Mouse (Mus musculus) stomach, embryonic 14.5 days (tissue): Measurements from ENCODE around the gene Optn. TPM values are rescaled to one million over a fixed set of nuclear protein-coding genes. Genes with fewer than 3 reads are reported as not detected.

Experiments used
- ATAC-seq: fragments of 200-750 bp; cut with Nextera tagmentation; 2 replicates; pipeline ENCODE4 v1.8.0; 2017; ENCODE audit warnings: low read depth, moderate TSS enrichment; ENCODE audit not compliant: insufficient number of reproducible peaks, insufficient read depth, low FRiP score
- H3K27ac ChIP-seq: fragments of 300-500 bp; sonication (generic); 2 replicates; pipeline ENCODE4 v1.5.1; 2014; ENCODE audit warnings: mild to moderate bottlenecking, low read length, moderate library complexity, mixed read lengths
- H3K27me3 ChIP-seq: fragments of 300-500 bp; sonication (generic); 2 replicates; pipeline ENCODE4 v1.6.1; 2014; ENCODE audit warnings: low read length, control low read depth, mixed read lengths; ENCODE audit not compliant: control insufficient read depth, insufficient read depth
- H3K36me3 ChIP-seq: fragments of 300-500 bp; sonication (generic); 2 replicates; pipeline ENCODE4 v1.6.1; 2014; ENCODE audit warnings: mild to moderate bottlenecking, control low read depth, low read length, moderate library complexity, mixed read lengths; ENCODE audit not compliant: control insufficient read depth, insufficient read depth
- H3K4me1 ChIP-seq: fragments of 300-500 bp; sonication (generic); 2 replicates; pipeline ENCODE4 v1.6.1; 2014; ENCODE audit warnings: low read length, control low read depth, mixed read lengths; ENCODE audit not compliant: control insufficient read depth, insufficient read depth
- H3K4me2 ChIP-seq: fragments of 300-500 bp; sonication (generic); replicated peaks from 2 replicates; pipeline ENCODE4 v1.6.1; 2014; ENCODE audit warnings: low read depth, low read length, control low read depth
- H3K4me3 ChIP-seq: fragments of 300-500 bp; sonication (generic); 2 replicates; pipeline ENCODE4 v1.5.1; 2014; ENCODE audit warnings: low read depth, low read length, control low read depth
- H3K9ac ChIP-seq: fragments of 300-500 bp; sonication (generic); replicated peaks from 2 replicates; pipeline ENCODE4 v1.6.1; 2014; ENCODE audit warnings: low read depth, mild to moderate bottlenecking, control low read depth, low read length, moderate library complexity, mixed read lengths
- H3K9me3 ChIP-seq: fragments of 300-500 bp; sonication (generic); 2 replicates; pipeline ENCODE4 v1.6.1; 2016; ENCODE audit warnings: low read depth, low read length, control low read depth; ENCODE audit not compliant: control insufficient read depth
- WGBS: fragments of 180-500 bp; shearing (Covaris S2); extraction: QIAGEN DNeasy Blood & Tissue Kit; methylation state at CpG from one replicate; pipeline ENCODE4 v1.1.7; 2014; 5-methylcytosine and 5-hydroxymethylcytosine counted together
- polyA plus RNA-seq: library from polyadenylated mRNA; unstranded; fragments of >200 nt; fragmentation: Nextera tagmentation; extraction: Ambion mirVana; gene quantifications from 2 replicates; pipeline ENCODE4 v1.2.1, GENCODE M21; 2014

Optn gene
- polyA plus RNA-seq, 1 experiment from 2014 or later, result 6.5 TPM

DNA sequence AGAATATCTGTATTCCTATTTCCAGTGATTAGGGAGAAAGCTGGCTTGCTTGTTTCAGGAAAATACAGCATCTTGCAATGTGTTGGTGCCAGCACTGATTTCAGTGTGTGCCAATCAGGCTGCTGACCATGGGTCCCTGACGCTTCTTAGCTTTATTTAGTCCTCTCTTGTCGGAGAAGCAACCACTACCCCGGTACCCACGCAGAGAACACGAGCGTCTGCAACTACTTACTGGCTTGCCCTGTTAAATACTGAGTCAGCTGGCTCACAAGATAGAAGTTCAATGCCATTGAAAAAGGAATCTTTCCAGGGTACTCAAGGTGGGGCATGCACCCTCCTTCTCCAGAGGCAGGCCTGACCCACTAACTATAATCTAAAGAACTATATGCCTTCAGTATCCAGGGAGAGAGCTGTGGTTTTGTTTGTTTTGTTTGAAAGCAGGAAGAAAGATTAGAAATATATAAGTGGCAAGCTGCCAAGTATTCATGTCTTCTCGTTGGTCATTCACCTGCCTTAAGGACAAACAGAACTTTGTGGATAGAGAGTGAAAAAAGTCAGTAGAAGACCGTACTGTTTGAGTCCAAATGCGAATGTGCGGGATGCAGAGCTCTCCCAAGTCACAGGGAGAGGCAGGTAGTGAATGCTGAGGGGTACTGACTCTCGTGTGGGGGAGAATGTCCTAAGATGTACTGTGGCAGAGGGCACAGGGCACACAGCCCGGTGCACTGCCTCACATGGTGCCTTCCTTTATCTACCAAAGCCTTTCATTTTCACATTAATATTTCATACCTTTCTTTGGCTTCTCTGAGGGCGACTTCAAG is 24.3 kb downstream of the Optn start:
- no peaks in the 10 kb centered on the region for H3K9me3 ChIP-seq
- H3K27ac ChIP-seq, result no peak overlapping the region; the same call in 1 of the 2 replicates

DNA sequence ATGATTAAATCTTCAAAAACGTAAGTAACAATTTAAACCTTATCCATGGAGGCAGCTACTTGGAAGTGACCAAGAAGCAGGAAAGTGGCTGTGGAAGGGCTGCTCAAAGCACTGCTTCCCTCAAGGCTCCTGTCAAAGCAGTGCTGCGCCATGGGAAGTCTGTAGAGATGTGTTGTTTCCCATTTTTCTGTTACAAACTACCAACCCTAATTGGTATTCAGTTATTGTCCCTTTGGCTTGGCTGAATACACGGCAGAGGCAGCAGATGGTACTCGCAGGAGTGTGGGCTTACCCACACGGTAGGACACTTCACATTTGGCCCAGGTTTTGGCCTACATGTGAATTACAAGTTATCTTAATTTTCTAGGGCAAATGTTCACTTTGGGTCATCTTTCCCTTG is 25.5 kb downstream of the Optn start:
- ATAC-seq, result no peak
- H3K9me3 ChIP-seq, result no peaks in the 10 kb centered on the region
- 83% methylated on average over 5 of the region's 5 CpGs for WGBS
- H3K4me2 ChIP-seq, result no peak overlapping the region
- H3K27me3 ChIP-seq, result no peaks in the 10 kb centered on the region
- H3K27ac ChIP-seq, result no peak overlapping the region
- H3K36me3 ChIP-seq, result no peaks in the 10 kb centered on the region
- H3K4me1 ChIP-seq, result no peaks in the 10 kb centered on the region
- no peak overlapping the region for H3K9ac ChIP-seq
- no peak overlapping the region for H3K4me3 ChIP-seq

More for the DNA sequence above, 24.3 kb downstream of the Optn start:
- no peak overlapping the region for H3K4me3 ChIP-seq
- H3K4me2 ChIP-seq, result no peak overlapping the region
- no peaks in the 10 kb centered on the region for H3K27me3 ChIP-seq
- 69% methylated on average over 13 of the region's 13 CpGs for WGBS
- H3K9ac ChIP-seq, result no peak overlapping the region
- no peaks in the 10 kb centered on the region for H3K36me3 ChIP-seq
- ATAC-seq, result peak; percentile 53; the same call in 1 of the 2 replicates
- no peaks in the 10 kb centered on the region for H3K4me1 ChIP-seq

DNA sequence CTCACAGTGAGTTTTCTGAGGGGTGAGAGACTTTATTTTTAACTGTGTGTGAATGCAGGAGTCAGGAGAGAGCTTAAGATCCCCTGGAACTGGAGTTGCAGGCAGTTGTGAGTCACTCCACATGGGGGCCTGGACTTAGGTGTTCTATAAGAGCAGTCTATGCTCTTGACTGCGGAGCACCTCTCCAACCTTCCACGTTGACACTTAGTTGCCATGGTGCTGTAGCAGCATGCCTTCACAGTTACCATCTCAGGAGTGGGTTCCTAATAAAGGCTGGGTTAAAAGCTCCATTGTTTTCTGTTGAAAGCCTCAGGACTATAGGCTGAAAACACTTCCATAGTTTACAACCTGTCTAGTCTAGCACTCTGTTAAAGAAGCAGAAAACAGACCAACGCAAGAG is 26.5 kb downstream of the Optn start:
- no peak overlapping the region for H3K9ac ChIP-seq
- no peak for ATAC-seq
- no peaks in the 10 kb centered on the region for H3K27me3 ChIP-seq
- no peak overlapping the region for H3K27ac ChIP-seq
- H3K4me3 ChIP-seq, result no peak overlapping the region
- H3K4me2 ChIP-seq, result no peak overlapping the region
- 71% methylated on average over 3 of the region's 3 CpGs for WGBS
- H3K9me3 ChIP-seq, result no peaks in the 10 kb centered on the region
- no peaks in the 10 kb centered on the region for H3K36me3 ChIP-seq
- no peaks in the 10 kb centered on the region for H3K4me1 ChIP-seq

GRCm38 (mm10) chr2:5036411-5037076 is 27.3 kb downstream of the Optn start:
- no peaks in the 10 kb centered on the region for H3K4me1 ChIP-seq
- WGBS, result 81% methylated on average over 10 of the region's 10 CpGs
- no peaks in the 10 kb centered on the region for H3K36me3 ChIP-seq
- H3K27me3 ChIP-seq, result no peaks in the 10 kb centered on the region
- no peak overlapping the region for H3K9ac ChIP-seq
- no peaks in the 10 kb centered on the region for H3K9me3 ChIP-seq
- H3K4me3 ChIP-seq, result no peak overlapping the region
- no peak for ATAC-seq
- no peak overlapping the region for H3K27ac ChIP-seq
- H3K4me2 ChIP-seq, result no peak overlapping the region

GRCm38 (mm10) chr2:5035241-5035640 is 28.6 kb downstream of the Optn start:
- Histone ChIP-seq H3K4me2 (no peak overlapping the region), H3K9me3 (no peaks in the 10 kb centered on the region), H3K27ac (no peak overlapping the region), H3K9ac (no peak overlapping the region), H3K27me3 (no peaks in the 10 kb centered on the region), H3K36me3 (no peaks in the 10 kb centered on the region), H3K4me3 (no peak overlapping the region), H3K4me1 (no peaks in the 10 kb centered on the region)
- ATAC-seq, result no peak
- WGBS, result 85% methylated on average over 9 of the region's 9 CpGs

GRCm38 (mm10) chr2:5034801-5035200 is 29.1 kb downstream of the Optn start:
- Histone ChIP-seq H3K4me1 (no peaks in the 10 kb centered on the region), H3K27me3 (no peaks in the 10 kb centered on the region), H3K27ac (no peak overlapping the region), H3K4me3 (no peak overlapping the region), H3K4me2 (no peak overlapping the region), H3K9me3 (no peaks in the 10 kb centered on the region), H3K9ac (no peak overlapping the region), H3K36me3 (no peaks in the 10 kb centered on the region)
- WGBS, result 80% methylated on average over 8 of the region's 8 CpGs
- no peak for ATAC-seq

DNA sequence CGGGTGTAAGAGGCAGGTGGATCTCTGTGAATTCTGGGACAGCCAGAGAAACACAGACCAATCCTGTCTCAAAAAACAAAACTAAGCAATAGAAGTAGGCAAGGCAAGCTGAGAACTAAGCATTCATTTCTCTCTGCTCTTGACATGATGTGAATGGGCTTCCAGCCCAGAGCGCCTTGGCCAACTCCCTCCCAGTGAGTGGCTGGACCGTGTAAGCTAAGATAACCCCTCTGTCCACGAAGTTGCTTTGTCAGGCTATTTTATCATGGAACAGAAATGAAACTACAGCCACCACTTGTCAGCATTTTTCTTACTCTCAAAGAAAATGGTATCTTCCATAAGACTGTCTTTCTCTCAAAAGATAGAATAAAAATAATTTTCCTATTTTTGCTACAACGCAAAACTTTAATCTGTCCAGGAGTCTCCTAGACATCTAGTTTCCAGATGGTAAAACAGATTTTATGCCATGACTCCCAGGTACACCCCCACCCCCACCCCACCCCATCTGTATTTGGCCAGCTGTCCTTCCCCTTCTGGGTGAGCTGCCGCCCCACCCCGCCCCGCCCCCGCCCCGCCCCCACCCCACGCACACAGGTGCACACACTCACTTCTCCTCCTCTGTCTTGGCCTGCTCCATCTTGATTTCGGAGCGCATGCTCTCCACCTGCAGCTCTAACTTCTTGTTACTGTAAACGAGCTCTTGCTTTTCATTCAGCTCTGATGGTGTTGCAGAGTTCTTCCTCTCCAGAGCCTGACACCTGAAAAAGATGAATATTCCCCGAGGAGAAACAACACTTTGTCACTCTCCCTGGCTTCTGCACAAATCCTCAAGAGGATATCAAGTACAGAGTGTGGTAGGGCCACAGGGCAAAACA is 30.1 kb downstream of the Optn start:
- Histone ChIP-seq H3K27ac (no peak overlapping the region), H3K9ac (no peak overlapping the region), H3K4me2 (no peak overlapping the region), H3K27me3 (no peaks in the 10 kb centered on the region), H3K4me1 (no peaks in the 10 kb centered on the region), H3K9me3 (no peaks in the 10 kb centered on the region), H3K4me3 (no peak overlapping the region), H3K36me3 (no peaks in the 10 kb centered on the region)
- WGBS, result 54% methylated on average over 15 of the region's 15 CpGs
- ATAC-seq, result 0 out of 2 replicates have a peak, but pooled peaks have one; percentile 72

GRCm38 (mm10) chr2:5032665-5033064 is 31.2 kb downstream of the Optn start:
- WGBS, result 69% methylated on average over 5 of the region's 5 CpGs
- no peaks in the 10 kb centered on the region for H3K36me3 ChIP-seq
- ATAC-seq, result no peak

More at GRCm38 (mm10) chr2:5032665-5033064, 31.2 kb downstream of the Optn start:
- Histone ChIP-seq H3K4me2 (no peak overlapping the region), H3K9me3 (no peaks in the 10 kb centered on the region), H3K4me3 (no peak overlapping the region), H3K27ac (no peak overlapping the region), H3K9ac (no peak overlapping the region), H3K27me3 (no peaks in the 10 kb centered on the region), H3K4me1 (no peaks in the 10 kb centered on the region)
